Mouse (Mus musculus) embryonic facial prominence, embryonic 11.5 days (tissue): ENCODE measurements around the gene Bhlha9. TPM values are rescaled to one million over a fixed set of nuclear protein-coding genes. Genes with fewer than 3 reads are reported as not detected.
A peak's percentile ranks its signal among the peaks of the same experiment; 100 is the strongest.

Source experiments
- ATAC-seq: fragments of 200-750 bp; cut with Nextera tagmentation; replicated peaks from 2 replicates; pipeline ENCODE4 v1.8.0; 2017; ENCODE audit warnings: low read depth; ENCODE audit not compliant: insufficient number of reproducible peaks, low FRiP score, low TSS enrichment
- DNase-seq: peaks from one replicate; pipeline ENCODE4 v3.0.0-alpha.2; 2015; ENCODE audit warnings: low spot score
- H3K27ac ChIP-seq: fragments of 300-500 bp; sonication (generic); replicated peaks from 2 replicates; pipeline ENCODE4 v1.5.1; 2014; ENCODE audit warnings: mild to moderate bottlenecking, low read depth, low read length, control low read depth
- H3K27me3 ChIP-seq: fragments of 300-500 bp; sonication (generic); 2 replicates; pipeline ENCODE4 v1.6.1; 2014; ENCODE audit warnings: mild to moderate bottlenecking, low read length, moderate library complexity, mixed read lengths; ENCODE audit not compliant: control insufficient read depth, insufficient read depth
- H3K36me3 ChIP-seq: fragments of 300-500 bp; sonication (generic); replicated peaks from 2 replicates; pipeline ENCODE4 v1.6.1; 2014; ENCODE audit warnings: low read depth, mild to moderate bottlenecking, low read length, moderate library complexity, mixed read lengths; ENCODE audit not compliant: control insufficient read depth, insufficient read depth
- H3K4me1 ChIP-seq: fragments of 300-500 bp; sonication (generic); 2 replicates; pipeline ENCODE4 v1.6.1; 2014; ENCODE audit warnings: low read length, mixed read lengths; ENCODE audit not compliant: control insufficient read depth, insufficient read depth
- H3K4me2 ChIP-seq: fragments of 300-500 bp; sonication (generic); 2 replicates; pipeline ENCODE4 v1.6.1; 2014; ENCODE audit warnings: low read depth, mild to moderate bottlenecking, control low read depth, low read length, moderate library complexity
- H3K4me3 ChIP-seq: fragments of 300-500 bp; sonication (generic); 2 replicates; pipeline ENCODE4 v1.5.1; 2014; ENCODE audit warnings: low read depth, low read length, control low read depth
- H3K9ac ChIP-seq: fragments of 300-500 bp; sonication (generic); replicated peaks from 2 replicates; pipeline ENCODE4 v1.6.1; 2014; ENCODE audit warnings: mild to moderate bottlenecking, control low read depth, low read length
- H3K9me3 ChIP-seq: fragments of 300-500 bp; sonication (generic); replicated peaks from 2 replicates; pipeline ENCODE4 v1.6.1; 2016; ENCODE audit warnings: mild to moderate bottlenecking, low read length, inconsistent platforms, mixed read lengths; ENCODE audit not compliant: control insufficient read depth
- WGBS: fragments of 180-500 bp; shearing (Covaris S2); extraction: QIAGEN DNeasy Blood & Tissue Kit; methylation state at CpG from one replicate; pipeline ENCODE4 v1.1.7; 2014; 5-methylcytosine and 5-hydroxymethylcytosine counted together
- polyA plus RNA-seq: library from polyadenylated mRNA; unstranded; fragments of >200 nt; fragmentation: Nextera tagmentation; extraction: Ambion mirVana; gene quantifications from 2 replicates; pipeline ENCODE4 v1.2.1, GENCODE M21; 2014

Gene Bhlha9
- polyA plus RNA-seq, 1 experiment from 2014 or later: not detected

DNA sequence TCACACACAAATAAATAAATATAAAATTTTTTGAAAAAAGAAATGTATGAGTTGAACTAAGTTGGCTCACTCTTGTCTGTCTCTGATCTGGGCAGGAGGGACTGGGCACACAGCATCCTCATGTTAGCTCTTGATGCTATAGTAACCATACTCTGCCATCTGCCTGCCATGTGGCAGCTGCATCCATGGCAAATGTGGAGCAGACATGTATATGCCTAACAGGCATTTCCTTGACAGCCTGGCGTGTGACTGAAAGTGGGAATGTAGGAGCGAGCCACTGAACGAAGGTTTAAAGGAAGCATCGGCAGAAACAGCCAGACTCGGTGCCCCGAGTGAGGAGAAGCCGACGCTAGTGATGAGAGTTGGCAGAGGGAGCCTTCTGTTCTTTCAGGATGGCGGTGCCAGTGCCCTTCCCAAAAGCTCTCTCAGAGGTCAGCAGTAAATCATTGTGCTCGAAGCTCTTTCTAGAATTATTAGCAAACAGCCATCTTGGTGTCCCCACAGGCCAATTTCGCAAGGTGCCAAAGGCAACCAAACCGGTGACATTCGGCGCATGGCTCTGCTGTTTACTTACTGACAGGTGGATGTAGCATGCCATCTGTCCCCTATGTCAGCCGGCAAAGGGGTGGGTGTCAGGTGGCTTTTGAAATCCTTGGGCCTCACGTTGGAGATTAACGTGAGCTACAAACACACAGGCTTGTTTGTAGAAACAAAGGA lies 32.8 kb upstream of the Bhlha9 start:
- no peak overlapping the region for H3K4me3 ChIP-seq
- 82% methylated on average over 17 of the region's 17 CpGs for WGBS
- H3K4me1 ChIP-seq: no peaks in the 10 kb centered on the region
- no peak overlapping the region for H3K4me2 ChIP-seq
- H3K27me3 ChIP-seq: no peaks in the 10 kb centered on the region
- no peak overlapping the region for H3K27ac ChIP-seq
- ATAC-seq: no peak
- no peaks in the 10 kb centered on the region for H3K9me3 ChIP-seq
- no peak overlapping the region for H3K9ac ChIP-seq
- H3K36me3 ChIP-seq: no peaks in the 10 kb centered on the region
- no peak for DNase-seq

GRCm38 (mm10) chr11:76640231-76640630 lies 32.0 kb upstream of the Bhlha9 start:
- ATAC-seq: no peak
- WGBS: 71% methylated on average over 4 of the region's 4 CpGs
- H3K36me3 ChIP-seq: no peaks in the 10 kb centered on the region
- H3K4me3 ChIP-seq: no peak overlapping the region
- peaks cover 4% of the 10 kb centered on the region; the same call in 1 of the 2 replicates for H3K4me1 ChIP-seq
- H3K9ac ChIP-seq: no peak overlapping the region
- no peaks in the 10 kb centered on the region for H3K9me3 ChIP-seq
- no peak for DNase-seq
- H3K27ac ChIP-seq: no peak overlapping the region
- no peak overlapping the region for H3K4me2 ChIP-seq
- H3K27me3 ChIP-seq: no peaks in the 10 kb centered on the region

GRCm38 (mm10) chr11:76644257-76644656 lies 28.0 kb upstream of the Bhlha9 start:
- Histone ChIP-seq H3K27ac (no peak overlapping the region), H3K4me2 (no peak overlapping the region), H3K4me1 (peaks cover 4% of the 10 kb centered on the region; the same call in 1 of the 2 replicates), H3K4me3 (no peak overlapping the region), H3K27me3 (no peaks in the 10 kb centered on the region), H3K9me3 (no peaks in the 10 kb centered on the region), H3K36me3 (no peaks in the 10 kb centered on the region), H3K9ac (no peak overlapping the region)
- ATAC-seq (no peak), DNase-seq (no peak)
- 43% methylated on average over 6 of the region's 6 CpGs for WGBS

- Histone ChIP-seq H3K36me3 (no peaks in the 10 kb centered on the region), H3K4me1 (peaks cover 4% of the 10 kb centered on the region; the same call in 1 of the 2 replicates), H3K27me3 (no peaks in the 10 kb centered on the region), H3K9me3 (no peaks in the 10 kb centered on the region), H3K27ac (no peak overlapping the region), H3K4me3 (no peak overlapping the region), H3K4me2 (no peak overlapping the region; the same call in 1 of the 2 replicates), H3K9ac (no peak overlapping the region; the same call in 1 of the 2 replicates)
- 51% methylated on average over 9 of the region's 9 CpGs for WGBS
- DNase-seq (peak; percentile 40), ATAC-seq (no peak)
These were observed 27.2 kb upstream of the Bhlha9 start for GRCm38 (mm10) chr11:76645036-76645435.

GRCm38 (mm10) chr11:76645955-76646354 lies 26.3 kb upstream of the Bhlha9 start:
- Histone ChIP-seq H3K36me3 (no peaks in the 10 kb centered on the region), H3K27me3 (no peaks in the 10 kb centered on the region), H3K9ac (peak overlapping the region; percentile 19; the same call in 1 of the 2 replicates), H3K9me3 (no peaks in the 10 kb centered on the region), H3K27ac (no peak overlapping the region), H3K4me3 (no peak overlapping the region; the same call in 1 of the 2 replicates), H3K4me2 (peak overlapping the region; percentile 48; the same call in 1 of the 2 replicates), H3K4me1 (peaks cover 4% of the 10 kb centered on the region; the same call in 1 of the 2 replicates)
- DNase-seq (peak; percentile 95), ATAC-seq (0 out of 2 replicates have a peak, but pooled peaks have one; percentile 27)
- WGBS: 0% methylated on average over 19 of the region's 19 CpGs

GRCm38 (mm10) chr11:76647062-76647461 lies 25.2 kb upstream of the Bhlha9 start:
- Histone ChIP-seq H3K36me3 (no peaks in the 10 kb centered on the region), H3K4me1 (peaks cover 4% of the 10 kb centered on the region; the same call in 1 of the 2 replicates), H3K27ac (no peak overlapping the region), H3K27me3 (no peaks in the 10 kb centered on the region), H3K9me3 (no peaks in the 10 kb centered on the region), H3K4me2 (no peak overlapping the region), H3K4me3 (no peak overlapping the region), H3K9ac (no peak overlapping the region)
- 0% methylated on average over 7 of the region's 7 CpGs for WGBS
- 0 out of 2 replicates have a peak, but pooled peaks have one; percentile 20 for ATAC-seq
- peak; percentile 65 for DNase-seq

DNA sequence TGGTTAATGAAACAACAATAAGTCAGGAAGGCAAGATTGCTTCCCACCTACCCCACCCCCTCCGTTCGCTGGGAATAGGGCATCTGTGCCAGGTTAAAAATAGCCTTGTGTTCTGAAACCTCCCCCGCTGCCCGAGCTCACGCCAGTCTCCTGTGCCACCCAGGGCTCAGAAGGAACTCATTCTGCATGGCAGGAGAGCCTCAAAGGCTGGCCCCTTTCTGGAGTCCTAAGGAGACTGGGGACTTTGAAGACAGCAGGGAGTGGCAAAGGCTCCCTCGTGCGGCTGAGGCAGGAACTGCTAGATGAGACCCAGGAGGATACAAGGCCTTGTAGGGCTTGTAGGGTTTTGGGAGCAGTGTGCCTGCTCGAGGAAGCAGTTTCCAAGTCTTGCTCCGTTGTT lies 24.8 kb upstream of the Bhlha9 start:
- H3K4me3 ChIP-seq: no peak overlapping the region

GRCm38 (mm10) chr11:76650862-76651560 lies 21.3 kb upstream of the Bhlha9 start:
- Histone ChIP-seq H3K36me3 (no peaks in the 10 kb centered on the region), H3K9me3 (no peaks in the 10 kb centered on the region), H3K4me3 (no peak overlapping the region), H3K9ac (no peak overlapping the region), H3K4me2 (no peak overlapping the region), H3K27me3 (no peaks in the 10 kb centered on the region), H3K4me1 (no peaks in the 10 kb centered on the region), H3K27ac (no peak overlapping the region)
- 62% methylated on average over 11 of the region's 14 CpGs for WGBS
- DNase-seq (no peak), ATAC-seq (no peak)

More for the DNA sequence above, 24.8 kb upstream of the Bhlha9 start:
- DNase-seq (peak; percentile 86), ATAC-seq (no peak)
- no peaks in the 10 kb centered on the region for H3K36me3 ChIP-seq
- 8% methylated on average over 9 of the region's 9 CpGs for WGBS
- no peak overlapping the region for H3K9ac ChIP-seq
- no peaks in the 10 kb centered on the region for H3K27me3 ChIP-seq
- H3K9me3 ChIP-seq: no peaks in the 10 kb centered on the region
- H3K27ac ChIP-seq: no peak overlapping the region
- H3K4me1 ChIP-seq: peaks cover 4% of the 10 kb centered on the region; the same call in 1 of the 2 replicates
- no peak overlapping the region for H3K4me2 ChIP-seq
